Mouse (Mus musculus): ENCODE measurements at regions not wholly inside any gene's neighbourhood (a gene's known extent, or its start where the extent isn't known, plus 50 kb on each side); places are given as distances from the start of the nearest gene placed in this dataset.
A peak's percentile ranks its signal among the peaks of the same experiment; 100 is the strongest.

DNA sequence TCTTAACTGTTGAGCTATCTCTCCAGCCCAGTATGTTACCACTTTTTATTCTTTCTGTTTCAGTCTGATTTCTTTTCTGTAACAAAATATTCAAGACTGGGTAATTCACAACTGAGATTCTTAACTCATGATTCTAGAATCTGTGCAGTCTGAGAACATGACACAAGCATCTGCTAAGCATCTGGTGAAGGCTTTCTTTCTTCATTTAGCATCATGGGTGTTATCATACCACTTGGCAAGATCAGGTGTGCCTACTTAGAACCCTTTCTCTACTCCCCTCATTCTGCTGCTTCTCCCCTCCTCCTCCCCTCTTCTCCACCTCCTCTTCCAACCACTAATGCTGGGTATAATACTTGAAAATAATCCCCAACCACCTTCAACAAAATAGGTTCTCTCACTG lies 62.1 kb upstream of the Pfn2 start:
- peak; percentile 75 for ATAC-seq (ENCODE audit: low TSS enrichment)

DNA sequence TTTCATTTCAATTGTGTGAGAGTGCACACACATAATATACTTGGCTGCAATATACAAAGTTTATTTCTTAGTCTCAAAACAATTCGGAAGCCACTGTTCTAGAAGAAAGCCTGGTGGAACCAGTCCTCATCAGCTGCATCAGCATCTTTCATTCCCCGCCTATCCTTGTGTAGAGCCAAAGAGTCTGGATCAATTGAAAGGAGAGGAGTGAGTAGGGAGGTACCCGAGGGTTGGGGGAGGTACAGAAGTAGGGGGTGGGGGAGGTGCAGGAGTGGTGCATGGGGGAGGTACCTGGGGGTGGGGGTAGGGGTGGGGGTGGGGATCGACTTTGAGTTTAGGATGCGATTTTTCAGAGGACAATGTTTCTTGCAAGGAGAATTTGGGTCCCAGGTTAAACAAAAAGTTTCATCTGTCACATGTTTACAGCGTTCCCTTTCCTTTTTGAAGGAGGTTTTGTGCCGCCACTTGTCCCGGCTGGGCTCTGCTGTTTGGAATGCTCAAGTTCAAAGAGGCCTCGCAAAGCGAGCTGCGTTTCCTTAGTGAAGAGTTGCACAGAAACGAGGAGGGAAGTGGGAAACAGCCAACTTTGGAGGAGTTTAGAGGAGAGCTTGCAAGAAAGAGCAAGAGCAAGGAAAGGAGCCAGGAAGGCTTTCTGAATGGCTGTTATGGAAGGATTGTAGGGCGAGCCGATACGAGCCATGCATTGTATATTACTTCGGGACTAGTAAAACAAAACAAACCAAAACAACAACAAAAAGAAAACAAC lies 64.1 kb upstream of the Pfn2 start:
- peak; percentile 80 for ATAC-seq (ENCODE audit: low TSS enrichment)

DNA sequence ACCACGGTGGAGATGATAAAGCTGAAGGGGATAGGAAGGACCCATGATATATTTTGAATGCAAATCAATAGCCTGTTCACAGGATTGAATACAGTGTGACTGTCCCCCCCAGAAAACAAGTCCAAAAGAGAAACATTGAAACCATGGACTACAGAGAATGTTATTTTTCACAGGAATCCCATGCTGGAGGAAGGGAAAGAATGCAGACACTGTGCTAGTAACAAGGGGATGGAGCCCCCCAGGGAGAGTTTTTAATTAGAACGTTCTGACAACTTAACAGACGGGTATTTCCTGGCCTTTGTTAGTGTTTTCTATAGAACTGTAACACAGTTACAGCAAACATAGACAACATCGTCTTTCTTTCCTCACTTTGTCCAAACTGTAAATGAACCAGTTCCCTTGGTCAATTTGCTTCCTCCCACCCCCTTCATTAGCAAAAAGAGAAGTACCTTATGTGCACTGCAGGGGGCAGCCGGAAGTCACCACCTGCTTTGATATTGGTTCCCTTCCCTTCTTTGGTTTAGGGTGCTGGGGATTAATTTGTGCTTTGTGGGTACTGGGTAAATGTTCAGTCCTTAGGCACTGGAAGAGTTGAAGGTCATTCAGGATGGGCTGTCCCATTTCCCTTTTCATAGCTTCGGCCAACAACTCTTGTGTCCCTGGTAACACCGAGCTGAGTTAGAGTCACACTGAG lies 64.9 kb upstream of the Pfn2 start:
- no peak for ATAC-seq (ENCODE audit: low TSS enrichment)

DNA sequence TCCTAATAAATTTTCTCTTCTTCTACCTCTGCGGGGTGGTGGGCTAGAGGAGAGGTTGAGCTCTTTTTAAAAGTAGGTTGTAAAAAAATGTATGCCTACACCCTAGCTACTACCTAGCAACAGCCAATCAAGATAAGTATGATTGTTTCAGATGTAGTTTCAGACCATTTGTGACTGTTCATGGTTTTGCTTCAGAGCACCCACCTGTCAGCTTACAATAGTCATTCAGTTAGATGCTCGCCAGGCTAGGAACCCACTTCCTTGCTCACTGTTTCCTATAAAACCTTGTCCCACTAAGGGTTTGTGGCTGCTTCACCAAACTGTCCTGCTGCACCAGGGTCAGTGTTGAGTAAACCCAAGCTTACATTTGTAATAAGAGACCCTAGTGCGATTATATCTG lies 66.8 kb upstream of the Pfn2 start:
- ATAC-seq (ENCODE audit: low TSS enrichment): no peak

DNA sequence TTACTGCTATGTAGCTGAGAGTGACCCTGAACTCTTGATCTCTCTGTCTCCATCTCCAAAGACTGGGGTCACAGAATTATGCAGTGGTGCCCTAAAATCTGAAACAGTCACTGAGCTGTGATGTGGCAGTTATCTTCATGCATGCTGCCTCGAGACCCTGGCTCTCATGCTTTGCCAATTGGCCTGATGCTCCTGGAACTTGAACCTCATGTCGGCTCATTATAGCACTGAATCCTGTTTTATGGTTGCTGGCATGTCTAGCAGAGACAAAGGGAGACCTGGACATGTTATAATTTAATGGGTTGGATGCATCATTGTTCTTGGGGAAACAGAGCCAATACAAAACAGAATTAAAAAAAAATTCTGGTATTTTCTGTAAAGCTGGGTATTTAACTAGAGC lies 71.0 kb upstream of the Pfn2 start:
- ATAC-seq (ENCODE audit: low TSS enrichment): no peak

DNA sequence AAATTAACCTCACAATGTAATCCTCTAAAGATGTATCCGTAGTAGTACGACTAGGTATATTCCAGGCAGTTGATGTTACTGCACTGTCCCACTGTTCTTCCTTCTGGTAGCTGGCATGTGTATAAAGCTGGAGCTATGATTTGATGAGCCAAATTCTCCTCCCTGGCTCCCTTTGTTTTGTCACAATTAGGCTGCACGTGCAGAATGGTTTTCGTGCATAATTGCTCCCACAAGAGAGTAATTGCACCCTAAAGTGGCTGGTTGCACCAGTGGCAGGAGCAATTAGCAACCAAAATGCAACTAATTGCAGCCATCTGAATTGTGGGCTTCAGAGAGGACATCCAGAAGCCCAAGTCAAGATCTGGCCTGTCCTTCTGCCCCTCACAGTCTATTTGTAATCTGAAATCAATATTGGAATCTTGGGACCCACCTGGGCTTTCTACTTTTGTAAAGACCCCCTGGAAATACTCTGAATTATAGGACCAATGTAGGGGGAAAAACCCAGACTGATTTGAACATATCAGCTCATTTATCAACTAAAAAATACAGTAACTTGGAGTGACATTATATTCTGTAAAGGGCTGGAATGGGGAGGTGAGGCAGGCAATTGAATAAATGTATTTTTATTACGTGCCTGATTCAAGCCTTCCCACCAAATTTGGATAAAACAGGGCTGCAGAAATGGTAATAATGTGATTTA lies 71.7 kb upstream of the Pfn2 start:
- no peak for ATAC-seq (ENCODE audit: low TSS enrichment)

DNA sequence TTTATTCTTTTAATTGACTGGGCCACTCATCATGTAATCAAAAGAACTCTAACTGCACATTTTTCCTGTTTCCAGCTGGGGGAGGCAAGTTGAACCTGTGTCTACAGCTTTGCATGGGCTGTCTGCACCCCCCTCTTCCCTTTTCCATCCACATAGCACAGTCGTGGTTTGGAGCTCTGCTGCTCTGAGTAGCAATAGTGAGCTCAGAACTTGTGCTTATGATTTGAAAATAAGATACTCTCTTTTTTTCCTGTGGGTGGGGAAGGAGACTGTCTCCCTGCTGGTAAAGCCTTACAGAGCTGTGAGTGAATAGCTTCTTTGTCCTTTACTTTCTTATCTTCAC lies 72.2 kb upstream of the Pfn2 start:
- ATAC-seq (ENCODE audit: low TSS enrichment): peak; percentile 57

DNA sequence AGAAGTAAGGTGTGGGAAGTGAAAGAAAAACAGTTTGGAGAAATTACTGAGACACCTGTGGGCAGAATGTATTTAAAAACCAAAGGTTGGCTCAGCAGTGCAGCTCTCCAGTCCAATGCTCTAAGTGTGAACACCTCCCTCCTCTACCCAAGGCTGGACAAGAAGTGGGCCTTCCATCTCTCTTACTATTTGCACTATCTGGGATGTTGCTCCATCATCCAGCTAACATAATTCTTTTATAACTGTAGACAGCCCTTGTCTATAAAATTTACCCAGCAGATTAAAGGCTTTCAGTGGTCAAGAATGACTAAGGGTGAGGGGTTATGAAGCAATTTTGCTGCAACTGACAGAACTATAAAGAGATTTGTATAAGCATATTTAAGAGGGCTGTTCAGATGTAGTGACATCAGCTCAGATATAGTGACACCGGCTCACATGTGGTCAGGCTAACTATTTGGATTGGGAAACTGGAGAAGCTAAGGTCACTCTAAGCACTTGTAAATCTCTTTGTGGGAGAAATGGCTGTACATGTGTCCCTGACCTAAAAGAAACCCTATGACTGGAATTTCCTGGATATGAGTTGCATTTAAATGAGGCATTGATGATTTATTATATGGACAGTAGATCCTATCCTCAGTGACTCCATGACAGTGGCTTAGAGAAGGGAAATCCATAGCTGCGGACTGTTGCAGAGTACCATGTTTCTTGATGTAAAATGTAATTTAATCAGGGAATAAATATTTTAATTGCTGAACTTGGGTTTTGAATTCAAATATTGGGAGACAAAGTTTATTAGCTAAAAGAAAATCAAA lies 73.4 kb upstream of the Pfn2 start:
- ATAC-seq (ENCODE audit: low TSS enrichment): no peak

DNA sequence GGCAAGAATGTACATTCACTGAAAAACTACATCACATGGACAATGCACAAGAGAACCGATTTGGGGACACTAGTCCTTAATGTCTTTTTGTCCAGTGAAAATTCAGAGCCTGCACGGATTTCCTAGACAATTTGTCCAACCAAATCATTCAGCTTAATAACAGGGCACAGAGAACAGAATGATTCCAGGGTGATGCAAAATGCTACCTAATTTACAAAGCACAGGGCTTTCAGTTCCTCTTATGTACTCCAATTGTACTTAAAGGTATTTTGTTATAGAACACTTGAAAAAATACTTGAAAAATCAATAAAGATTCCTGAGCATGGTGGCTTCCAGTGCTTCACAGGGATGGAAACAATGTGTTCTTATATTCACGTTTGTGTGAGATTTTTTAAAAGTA lies 75.2 kb upstream of the Pfn2 start:
- ATAC-seq (ENCODE audit: low TSS enrichment): no peak

DNA sequence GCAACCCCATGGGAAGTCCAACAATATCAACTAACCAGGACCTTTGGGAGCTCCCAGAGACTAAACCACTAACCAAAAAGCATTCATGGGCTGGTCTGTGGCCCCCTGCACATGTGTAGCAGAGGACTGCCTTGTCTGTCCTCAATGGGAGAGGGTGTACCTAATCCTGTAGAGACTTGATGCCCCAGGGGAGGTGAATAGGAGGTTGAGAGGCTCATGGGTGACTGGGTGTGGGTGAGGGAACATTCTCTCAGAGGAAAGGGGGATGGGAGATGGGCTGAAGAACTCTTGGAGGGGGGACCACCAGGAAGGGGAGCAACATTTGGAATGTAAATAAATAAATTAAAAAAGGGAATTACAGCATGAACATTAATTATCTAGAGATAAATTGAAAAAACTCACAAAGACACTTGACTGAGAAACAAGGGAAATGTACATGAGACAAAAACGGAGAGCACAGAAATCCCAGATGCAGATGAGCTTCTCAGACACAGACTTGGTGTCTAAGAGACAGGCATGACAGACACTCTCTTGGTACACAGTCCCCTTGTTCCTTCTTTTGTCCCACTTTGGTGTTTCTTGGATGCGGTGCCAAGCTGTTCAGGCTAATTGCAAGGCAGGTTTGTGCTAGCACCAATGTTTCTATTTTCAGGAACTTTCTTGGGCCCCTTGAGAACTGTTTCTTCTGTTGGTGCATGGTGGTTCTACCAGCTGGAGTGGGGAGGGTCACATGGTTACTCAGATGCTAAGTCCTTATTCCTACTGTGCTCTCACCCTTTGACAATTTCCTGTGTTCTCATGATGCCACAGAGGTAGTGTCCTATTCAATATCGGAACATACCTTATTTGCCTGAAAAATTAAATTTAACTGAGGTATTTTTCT lies 85.0 kb upstream of the Pfn2 start:
- ATAC-seq (ENCODE audit: low TSS enrichment): no peak

DNA sequence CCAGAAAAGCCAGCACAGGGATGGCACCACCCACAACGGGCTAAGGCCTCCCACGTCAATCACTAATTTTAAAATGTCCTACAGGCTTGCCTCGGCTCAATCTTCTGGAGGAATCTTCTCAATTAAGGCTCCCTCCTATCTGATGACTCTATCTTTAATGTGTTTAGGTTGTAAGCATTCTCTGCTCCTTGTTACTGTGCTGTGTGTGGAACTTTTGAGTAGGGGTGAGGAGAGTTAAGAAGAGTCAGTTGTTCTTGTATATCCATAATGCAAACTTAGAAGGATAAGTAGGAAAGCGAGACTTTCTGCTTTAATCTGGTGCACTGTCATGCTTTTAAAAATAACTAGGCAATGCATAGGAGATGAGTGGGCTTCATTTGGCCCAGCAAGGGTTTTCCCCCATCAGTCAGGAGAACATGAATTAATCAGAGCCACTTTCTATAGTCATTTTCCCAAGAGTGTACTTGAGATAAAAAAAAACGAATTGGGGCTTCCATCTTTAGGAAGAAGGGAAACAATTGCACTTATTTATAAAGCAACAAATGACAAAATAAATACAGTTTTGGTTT lies 87.2 kb upstream of the Pfn2 start:
- peak; percentile 92 for ATAC-seq (ENCODE audit: low TSS enrichment)

DNA sequence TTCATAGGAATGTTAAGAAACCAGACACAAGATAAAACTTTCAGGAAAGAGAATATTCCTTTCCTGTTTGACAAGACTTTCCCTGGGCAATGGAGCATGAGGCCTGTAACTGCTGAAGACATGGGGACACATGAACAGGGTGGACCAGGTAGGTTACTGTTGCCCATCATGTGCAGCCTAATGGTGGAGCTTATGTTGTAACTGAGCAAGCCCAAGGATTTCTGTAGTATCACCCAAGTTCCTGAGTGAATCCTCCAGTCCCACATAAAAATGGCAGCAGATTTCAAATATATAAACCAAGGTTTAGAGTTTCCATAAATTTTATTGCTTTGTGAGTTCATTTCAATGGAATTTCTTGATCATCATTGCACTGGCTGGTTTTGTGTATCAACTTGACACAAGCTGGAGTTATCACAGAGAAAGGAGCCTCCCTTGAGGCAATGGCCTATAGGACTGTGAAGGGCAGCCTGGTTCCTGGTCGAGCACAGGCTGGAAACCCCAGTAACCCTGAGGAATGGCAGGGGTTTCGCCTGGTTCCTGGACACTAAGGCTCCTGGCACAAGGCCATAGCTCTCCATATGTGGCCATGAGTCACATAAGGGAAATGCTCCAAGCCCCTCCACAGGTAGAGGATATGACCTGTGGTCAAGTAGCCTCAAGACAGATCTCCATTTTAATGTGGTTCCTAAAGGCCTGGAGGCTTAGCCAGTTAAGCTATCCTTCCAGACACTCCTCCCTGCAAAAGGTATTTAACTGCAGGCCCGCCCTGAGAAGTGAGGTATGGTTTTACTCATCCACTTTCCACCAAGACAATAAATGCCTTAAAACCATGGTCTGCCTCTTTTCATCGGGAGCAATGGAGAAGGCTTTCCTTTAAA lies 92.9 kb upstream of the Pfn2 start:
- no peak for ATAC-seq (ENCODE audit: low TSS enrichment)

DNA sequence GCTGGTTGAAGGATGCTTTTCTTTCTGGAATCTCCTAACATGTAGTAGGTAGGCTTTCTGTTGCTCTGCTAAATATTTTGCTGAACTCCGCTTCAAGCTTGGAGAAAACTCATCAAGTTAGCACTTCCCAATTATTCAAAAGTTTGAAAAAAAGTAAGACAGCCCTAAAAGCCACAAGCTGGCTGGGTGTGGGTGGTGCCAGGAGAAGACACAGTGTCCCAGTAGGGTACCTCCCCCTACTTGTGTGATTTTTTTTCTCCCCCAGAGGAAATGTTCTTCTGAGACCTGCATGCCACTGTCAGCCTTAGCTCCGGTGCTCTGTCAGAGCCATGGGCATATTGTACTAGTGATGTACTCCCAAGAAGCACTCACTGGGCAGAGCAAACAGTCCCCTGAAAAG lies 96.8 kb upstream of the Pfn2 start:
- ATAC-seq (ENCODE audit: low TSS enrichment): peak; percentile 94

DNA sequence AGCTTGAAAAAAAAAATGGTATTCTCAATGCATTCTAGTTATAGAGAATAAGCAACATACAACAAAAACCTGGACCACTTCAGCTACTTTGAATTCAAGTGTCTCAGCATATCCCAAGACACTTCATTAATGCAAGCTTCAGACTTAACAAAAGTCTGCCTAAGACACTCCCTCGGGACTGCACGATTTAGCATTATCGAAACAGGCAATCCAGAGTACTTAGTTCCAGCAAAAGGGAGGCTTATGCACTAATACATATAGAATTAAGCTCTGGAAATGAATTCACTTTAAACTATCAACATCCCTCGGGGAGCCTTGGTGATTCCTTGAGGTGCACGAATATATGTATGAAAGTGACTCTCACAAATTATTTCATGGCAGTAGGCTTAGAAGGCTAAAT lies 97.9 kb upstream of the Pfn2 start:
- ATAC-seq (ENCODE audit: low TSS enrichment): no peak

DNA sequence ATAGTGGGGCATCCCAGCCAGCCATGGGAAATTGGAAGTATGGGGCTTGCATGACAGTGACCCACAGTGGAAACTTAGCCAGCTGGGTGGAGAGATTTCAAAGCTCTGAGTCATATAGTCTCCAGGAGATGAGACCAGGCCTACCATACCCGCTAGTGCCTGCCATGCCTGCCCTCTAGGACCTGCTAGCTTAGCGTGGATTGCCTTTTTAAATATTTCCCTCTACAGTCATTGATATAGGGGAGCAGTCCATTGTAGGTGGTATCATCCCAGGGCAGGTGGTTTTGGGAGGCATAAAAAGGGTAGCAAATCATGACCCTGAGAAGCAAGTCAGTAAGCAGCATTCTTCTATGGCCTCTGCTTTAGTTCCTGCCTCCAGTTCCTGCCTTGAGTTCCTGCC lies 99.5 kb upstream of the Pfn2 start:
- no peak for ATAC-seq (ENCODE audit: low TSS enrichment)

DNA sequence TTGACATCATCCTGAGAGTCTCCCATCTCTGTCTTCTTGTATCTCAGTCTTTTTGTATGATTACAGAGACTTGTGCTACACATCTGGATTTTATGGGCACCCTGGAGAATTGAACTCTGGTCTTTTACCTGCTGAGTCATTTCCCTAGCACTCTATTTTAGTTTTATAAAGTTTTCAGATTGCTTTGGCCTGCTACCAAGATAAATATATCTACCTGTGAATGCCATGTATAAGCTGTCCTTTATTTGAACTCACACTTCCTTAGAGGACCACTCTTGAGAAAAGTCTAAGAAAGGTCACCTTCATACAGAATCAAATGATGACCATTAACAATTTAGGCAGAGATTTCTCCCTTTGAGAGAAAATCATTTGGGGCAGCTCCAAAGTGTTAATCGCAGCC lies 100.8 kb upstream of the Pfn2 start:
- no peak for ATAC-seq (ENCODE audit: low TSS enrichment)

DNA sequence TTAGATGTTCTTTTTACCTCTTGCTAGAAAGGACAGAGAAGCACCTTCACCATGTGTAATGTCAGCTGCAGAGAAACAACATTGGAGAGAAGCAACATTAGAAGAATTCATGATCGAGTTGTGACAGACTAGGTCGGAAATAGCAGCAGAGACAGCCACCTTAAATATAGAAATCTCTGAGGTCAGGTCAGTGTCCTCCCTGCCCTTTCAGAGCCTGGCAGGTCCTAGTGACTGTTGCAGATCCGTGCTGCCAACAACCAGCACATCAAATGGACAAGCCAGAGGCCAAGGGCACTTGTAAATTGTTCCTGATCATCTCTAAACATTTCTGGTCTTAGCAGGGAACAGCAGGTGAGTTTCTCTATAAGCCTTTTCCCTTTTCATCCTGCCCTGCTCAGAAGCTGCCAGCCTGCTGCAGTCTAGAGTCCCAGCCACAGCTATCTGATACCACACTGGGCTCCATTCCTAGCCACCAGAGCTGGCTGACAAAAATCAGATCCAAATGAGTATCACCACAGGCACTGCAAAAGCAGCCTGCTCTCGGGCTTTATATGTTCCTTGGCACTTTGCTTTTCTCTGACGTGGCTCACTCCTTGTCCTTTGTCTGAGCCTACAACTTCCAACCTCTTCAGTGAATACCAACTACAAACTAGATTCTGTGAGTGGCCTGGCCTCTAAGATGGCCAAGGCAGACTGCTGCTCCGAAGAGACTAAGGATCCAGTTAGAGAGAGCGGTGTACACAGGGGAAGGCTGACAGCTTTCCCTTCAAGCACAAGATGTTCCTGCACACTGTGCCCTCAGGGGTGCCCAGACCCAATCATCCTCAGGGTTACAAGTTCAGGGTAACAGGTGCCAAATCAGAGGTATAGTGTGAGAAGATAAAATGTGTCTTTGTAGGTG lies 102.8 kb upstream of the Pfn2 start:
- peak; percentile 86 for ATAC-seq (ENCODE audit: low TSS enrichment)

DNA sequence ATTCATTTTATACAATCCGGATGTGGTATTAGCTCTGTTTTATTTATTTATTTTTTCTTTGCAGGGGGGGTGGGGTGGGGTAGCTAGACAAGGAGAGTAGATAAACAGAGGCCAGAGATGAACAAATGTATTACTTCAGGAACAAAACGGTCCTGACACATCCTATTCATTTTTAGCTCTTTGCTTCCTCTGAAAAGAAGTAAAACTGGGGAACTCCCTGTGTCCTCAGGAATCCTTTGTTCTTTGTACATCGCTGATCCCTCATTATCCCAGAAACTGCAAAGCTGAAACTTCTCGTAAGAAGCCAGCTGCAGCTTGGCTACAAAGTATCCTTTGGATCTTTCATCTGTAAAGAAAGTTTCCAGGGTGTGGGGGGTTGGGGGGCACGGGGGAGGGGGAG lies 103.6 kb upstream of the Pfn2 start:
- no peak for ATAC-seq (ENCODE audit: low TSS enrichment)

DNA sequence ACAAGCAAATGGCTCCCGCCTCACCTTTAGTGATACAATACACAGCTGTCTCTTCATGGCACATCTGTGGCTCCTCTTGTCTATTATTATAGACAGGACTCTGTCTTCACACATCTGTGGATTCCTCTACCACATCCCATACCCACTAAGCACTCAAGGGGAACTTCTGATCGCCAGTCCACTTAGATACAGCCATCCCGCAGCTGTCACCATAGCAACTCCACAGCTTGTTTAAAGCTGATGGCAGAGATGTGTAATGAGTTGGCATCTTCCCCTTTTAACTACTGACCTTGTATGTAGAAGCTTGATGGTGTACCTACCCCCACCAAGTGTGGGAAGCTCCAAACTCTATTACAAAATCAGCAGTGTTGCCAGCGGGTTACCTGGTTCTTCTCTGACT lies 109.5 kb upstream of the Pfn2 start:
- no peak for ATAC-seq (ENCODE audit: low TSS enrichment)
